Mouse (Mus musculus) adrenal gland (tissue): ENCODE data around the gene Tab1.

ENCODE experiments used
- intact Hi-C: fragments of 180-260 bp; cut with DNase I; formaldehyde crosslinking; loops from one replicate; pipeline ENCODE4 v1.15.1; 2025

Tab1 gene

DNA sequence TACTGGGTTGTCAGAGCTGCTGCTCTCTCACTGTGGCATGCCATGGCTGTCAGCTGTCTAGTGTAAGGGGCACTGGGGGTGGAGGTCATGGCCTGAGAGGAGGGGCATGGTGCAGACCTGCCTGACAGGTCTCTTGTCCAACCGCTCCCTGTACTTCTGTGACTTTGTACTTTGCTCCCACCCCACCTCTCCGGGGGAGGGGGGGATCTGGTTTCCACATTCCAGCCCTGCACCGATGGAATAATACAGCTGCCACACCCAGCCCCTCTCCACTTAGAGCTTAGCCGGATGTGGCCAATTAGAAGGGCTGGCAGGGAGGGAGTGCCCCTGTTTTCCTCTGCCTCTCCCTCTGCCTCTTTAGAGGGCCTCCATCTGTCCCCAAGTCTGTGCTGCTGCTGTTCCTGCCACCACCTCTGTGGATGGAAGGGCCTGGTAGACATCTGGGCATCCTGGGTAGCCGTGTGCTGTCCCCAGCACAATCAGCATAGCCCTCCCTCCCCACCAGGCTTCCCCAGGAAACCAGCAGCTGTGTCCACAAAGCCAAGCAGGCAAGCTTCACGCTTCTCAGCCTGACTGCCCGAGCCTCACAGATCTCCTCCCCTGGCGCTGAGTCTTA is 26.5 kb downstream of the Tab1 start:
- intact Hi-C loops: no loop called here

- intact Hi-C loops: no loop called here
Observed at GRCm38 (mm10) chr15:80160223-80160622, 27.3 kb downstream of the Tab1 start.

- intact Hi-C loops: no loop called here
Observed at GRCm38 (mm10) chr15:80160726-80161125, 27.8 kb downstream of the Tab1 start.

DNA sequence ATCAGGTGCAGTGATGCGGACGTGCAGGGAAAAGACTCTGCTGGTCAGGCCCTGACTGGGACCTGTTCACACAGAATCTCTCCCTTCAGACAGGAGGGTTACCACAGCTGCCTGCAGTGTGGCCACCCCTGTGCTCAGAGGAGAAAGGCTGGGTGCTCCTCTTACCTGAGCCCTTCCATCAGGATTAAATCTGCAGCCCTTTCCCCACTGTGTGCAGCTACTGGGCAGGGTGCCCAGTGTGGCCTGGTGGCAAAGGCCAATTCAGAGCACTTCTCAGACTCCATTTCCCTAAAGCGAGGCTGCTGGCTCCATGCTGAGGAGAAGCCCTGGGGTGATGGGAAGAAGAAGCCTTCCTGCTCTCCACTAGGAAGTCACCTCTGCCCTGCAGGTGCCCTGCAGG is 28.3 kb downstream of the Tab1 start:
- intact Hi-C loops: no loop called here

- intact Hi-C loops: no loop called here
Observed at GRCm38 (mm10) chr15:80162401-80162964, 29.6 kb downstream of the Tab1 start.

DNA sequence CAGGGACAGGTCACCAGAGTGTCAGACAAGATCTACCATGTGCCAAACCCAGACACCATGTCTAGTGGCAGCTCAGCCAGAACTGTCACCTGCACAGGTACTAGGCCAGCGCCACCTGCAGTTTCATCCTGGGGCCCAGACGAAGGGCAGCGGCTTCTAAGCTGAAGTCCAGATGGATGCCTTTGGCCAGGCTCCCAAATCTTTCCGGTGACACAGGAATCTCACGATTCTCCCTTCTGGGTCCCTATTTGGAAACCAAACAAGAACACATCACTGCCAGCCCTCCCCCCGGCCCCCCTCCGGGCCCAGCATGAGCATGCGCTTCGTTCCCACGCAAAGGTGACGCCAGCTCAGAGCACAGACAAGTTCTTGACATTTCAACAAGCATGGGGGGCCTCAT is 30.3 kb downstream of the Tab1 start:
- intact Hi-C loops: no loop called here

GRCm38 (mm10) chr15:80163716-80164115 is 30.8 kb downstream of the Tab1 start:
- intact Hi-C loops: no loop called here

- intact Hi-C loops: no loop called here
Observed at GRCm38 (mm10) chr15:80165396-80165795, 32.5 kb downstream of the Tab1 start.

DNA sequence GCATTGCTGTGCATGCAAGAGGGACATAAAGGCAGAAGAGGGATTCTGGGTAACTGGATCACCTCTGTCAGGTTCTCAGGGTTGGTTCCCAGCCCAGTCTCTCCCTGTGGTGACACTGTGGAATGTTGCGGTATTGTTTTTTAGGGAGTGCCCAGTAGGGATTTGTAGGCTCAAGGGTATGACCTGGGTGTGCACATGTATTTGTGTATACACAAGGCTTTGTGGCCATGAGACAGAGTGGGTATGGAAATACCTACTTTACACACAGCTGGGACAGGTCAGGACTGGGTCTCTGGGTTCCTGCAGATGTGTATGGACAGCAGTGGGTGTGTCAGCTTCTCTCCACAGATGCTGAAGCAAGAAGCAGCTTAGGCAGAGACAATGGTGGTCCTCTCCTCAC is 36.6 kb downstream of the Tab1 start:
- intact Hi-C loops: no loop called here

GRCm38 (mm10) chr15:80170357-80170756 is 37.4 kb downstream of the Tab1 start:
- intact Hi-C loops: no loop called here

DNA sequence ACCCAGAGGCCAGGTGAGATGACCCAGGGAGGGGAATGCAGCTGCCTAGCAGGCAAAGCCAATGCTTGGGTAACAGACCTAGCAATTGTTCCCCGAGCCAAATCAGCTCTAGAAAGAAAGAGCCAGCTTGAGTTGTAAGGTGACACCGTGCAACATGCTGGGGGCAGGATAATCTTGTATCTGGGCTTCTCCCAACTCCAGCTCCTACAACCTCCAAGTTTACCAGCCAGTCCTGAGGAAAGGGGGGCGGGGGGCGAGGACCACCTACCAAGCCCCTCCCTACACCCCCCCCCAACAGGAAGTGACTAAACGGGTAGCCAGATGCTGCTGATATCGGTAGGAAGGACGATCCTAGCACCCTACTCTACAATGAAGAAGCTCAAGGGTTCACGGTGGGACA is 38.4 kb downstream of the Tab1 start:
- intact Hi-C loops: no loop called here

GRCm38 (mm10) chr15:80171791-80172190 is 38.9 kb downstream of the Tab1 start:
- intact Hi-C loops: no loop called here

GRCm38 (mm10) chr15:80173001-80173771 is 40.3 kb downstream of the Tab1 start, which contains the start of gene Mgat3:
Gene Mgat3 (plus strand): TSS chr15:80173721.
- intact Hi-C loops: no loop called here

GRCm38 (mm10) chr15:80173781-80174597 is 41.1 kb downstream of the Tab1 start:
- intact Hi-C loops: no loop called here

GRCm38 (mm10) chr15:80174598-80174875 is 41.6 kb downstream of the Tab1 start:
- intact Hi-C loops: no loop called here

GRCm38 (mm10) chr15:80175316-80175715 is 42.4 kb downstream of the Tab1 start:
- intact Hi-C loops: no loop called here

DNA sequence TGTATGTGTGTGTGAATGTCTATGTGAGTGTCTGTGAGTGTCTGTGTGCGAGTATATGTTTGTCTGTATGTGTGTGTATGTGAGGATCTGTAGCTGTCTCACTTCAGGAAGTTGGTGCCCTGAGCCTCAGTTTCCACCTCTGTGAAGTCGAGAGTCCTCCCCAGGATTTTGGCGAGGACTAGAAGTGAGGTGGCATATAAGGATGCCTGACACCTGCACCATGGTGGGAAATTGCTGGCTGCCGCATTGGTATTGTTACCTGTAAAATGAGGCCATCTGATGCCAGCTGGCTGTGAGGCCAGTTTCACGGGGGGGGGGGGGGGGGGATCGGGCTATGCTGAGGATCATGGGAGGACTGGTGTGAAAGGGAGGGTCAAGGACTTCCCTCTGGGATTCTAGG is 42.8 kb downstream of the Tab1 start:
- intact Hi-C loops: no loop called here

DNA sequence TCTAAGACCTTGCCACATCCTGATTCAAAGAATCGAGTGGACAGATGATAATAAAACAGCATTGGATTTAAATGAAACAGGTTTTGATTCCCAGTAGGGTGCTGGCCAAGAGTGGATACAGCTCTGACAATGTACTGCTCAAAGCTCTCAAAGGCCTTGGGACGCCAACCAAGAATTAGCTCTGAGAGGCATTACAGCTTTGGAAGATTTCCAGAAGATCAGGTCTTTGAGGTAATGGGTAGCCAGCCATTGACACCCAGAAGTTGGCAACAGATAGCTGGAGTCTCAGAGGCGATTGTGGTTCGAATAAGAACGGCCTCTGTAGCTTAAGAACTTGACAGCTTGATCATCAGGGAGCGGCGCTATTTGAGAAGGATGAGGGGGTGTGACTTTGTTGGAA is 48.6 kb downstream of the Tab1 start:
- intact Hi-C loops: no loop called here

GRCm38 (mm10) chr15:80182072-80182700 is 49.3 kb downstream of the Tab1 start:
- intact Hi-C loops: no loop called here

GRCm38 (mm10) chr15:80188927-80189326 is 56.0 kb downstream of the Tab1 start:
- intact Hi-C loops: no loop called here

DNA sequence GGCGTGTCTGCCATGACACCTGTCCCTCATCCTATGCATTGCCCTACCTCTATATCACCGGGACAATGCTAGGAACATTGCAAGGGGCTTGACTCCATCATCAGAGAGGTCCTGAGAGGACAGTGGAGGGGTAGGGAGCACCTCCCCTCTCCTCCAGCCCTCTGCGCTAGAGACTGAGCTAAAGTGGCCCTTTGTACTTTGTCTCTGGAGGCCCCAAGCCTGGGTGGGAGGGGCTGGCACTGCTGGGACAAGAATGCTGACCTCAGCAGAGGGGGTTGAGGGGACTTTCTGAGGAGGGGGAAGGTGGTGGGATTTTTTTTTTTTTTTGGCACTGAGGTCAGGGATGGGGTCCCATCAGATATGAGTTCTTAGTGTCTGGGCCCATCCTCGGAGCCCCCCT is 57.1 kb downstream of the Tab1 start:
- intact Hi-C loops: no loop called here
